Mouse (Mus musculus) kidney, postnatal 25 days (tissue): ENCODE measurements around the gene Rit1.
"Not testable (repeated sequence)": the region's sequence is repeated elsewhere in the genome, so short reads cannot be mapped to it uniquely, and the experiment has no call there.

Source experiments
- DNase-seq, 2 experiments: peaks; one replicate each; pipeline ENCODE4 v3.0.0; 2021; ENCODE audit warnings: mixed read lengths in 2 of 2

Rit1 gene

GRCm38 (mm10) chr3:88716399-88717197 is at the start of gene Rit1:
Gene Rit1 (plus strand): TSS chr3:88716838.
- DNase-seq = peak; percentile 92 to 93

DNA sequence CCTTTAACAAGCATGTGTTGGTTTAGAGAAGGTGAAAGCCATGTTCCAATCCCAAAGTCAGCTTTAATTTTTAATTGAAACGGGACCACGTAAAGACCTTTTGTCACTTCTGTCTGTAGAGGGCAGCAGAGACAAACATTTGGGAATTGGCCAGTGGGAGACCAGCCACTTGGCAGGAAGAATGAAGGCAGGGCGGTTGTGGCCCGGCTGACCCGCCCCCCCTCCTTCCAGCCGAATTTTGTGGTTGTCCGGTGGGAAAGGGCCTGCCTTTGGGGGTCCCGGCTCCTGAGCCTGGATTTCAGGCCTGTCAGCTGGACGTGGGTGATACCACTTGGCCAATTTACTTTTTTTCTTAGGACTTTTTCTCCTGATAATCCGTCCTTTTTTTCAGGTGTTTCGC is 39.2 kb upstream of the Rit1 start:
- peak; percentile 79 to 81 for DNase-seq

GRCm38 (mm10) chr3:88683814-88684213 is 32.8 kb upstream of the Rit1 start:
- no peak for DNase-seq

DNA sequence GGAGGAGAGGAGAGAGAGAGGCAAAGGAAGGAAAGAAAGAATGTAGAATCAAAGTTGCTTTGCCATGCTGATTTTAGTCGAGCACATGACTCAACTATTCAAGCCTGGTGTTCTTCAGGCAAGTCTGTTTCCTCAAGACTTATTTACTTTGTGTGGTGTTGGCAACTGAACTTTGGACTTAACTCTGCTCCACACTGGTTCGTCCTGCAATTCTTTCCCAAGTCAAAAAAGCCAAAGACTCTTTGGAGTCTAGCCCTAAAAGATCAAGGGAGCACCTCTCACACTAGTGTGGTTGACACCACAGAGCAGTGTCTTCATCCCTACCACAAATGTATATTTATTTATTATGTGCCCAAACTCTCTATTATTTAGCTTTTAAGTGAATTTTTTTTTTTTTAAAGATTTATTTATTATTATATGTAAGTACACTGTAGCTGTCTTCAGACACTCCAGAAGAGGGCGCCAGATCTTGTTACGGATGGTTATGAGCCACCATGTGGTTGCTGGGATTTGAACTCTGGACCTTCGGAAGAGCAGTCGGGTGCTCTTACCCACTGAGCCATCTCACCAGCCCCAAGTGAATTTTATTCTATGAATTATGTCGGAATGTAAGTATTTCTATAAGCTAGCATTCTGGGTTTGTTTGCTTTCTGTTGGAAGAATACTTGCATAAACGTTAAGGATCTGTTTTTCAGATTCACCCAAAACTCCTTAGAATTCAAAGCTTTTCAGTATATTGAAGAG is 32.2 kb upstream of the Rit1 start:
- peak in 1 of 2 experiments; percentile 6 for DNase-seq

- DNase-seq = peak; percentile 96 to 99
Measured at GRCm38 (mm10) chr3:88684980-88685941, 31.4 kb upstream of the Rit1 start, which contains the start of gene Khdc4. Gene Khdc4 (plus strand): TSS chr3:88685803.

DNA sequence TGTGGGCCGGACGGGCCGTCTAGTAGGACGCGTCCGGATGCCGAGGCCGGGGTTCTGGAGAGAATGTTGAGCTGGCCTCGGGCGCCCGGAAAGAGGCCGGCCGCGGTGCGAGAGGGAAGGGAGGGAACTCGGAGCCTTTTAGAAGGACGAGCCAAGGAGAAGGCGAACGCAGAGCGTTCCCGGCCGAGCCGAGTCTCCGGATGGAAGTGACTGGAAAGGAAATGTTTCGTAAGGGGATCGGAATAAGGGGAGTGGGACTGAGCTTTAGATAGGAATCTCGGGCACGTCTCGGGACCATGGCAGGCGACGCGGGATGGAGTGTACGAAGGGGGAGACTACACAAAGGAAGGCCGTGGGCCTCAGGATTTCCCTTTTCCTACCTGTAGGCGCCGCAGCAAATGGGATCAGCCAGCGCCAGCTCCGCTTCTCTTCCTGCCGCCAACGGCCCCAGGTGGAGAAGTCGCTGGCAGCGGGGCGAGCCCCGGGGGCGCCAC is 30.6 kb upstream of the Rit1 start:
- DNase-seq = peak; percentile 63 to 76

- no peak for DNase-seq
Measured at GRCm38 (mm10) chr3:88686734-88687611, 29.7 kb upstream of the Rit1 start.

GRCm38 (mm10) chr3:88689079-88689478 is 27.6 kb upstream of the Rit1 start:
- DNase-seq = no peak

- no peak for DNase-seq
Measured at GRCm38 (mm10) chr3:88695545-88695944, 21.1 kb upstream of the Rit1 start.

GRCm38 (mm10) chr3:88698051-88698450 is 18.6 kb upstream of the Rit1 start:
- DNase-seq = no peak

GRCm38 (mm10) chr3:88698834-88699233 is 17.8 kb upstream of the Rit1 start:
- no peak for DNase-seq

GRCm38 (mm10) chr3:88700247-88700646 is 16.4 kb upstream of the Rit1 start:
- no peak for DNase-seq

DNA sequence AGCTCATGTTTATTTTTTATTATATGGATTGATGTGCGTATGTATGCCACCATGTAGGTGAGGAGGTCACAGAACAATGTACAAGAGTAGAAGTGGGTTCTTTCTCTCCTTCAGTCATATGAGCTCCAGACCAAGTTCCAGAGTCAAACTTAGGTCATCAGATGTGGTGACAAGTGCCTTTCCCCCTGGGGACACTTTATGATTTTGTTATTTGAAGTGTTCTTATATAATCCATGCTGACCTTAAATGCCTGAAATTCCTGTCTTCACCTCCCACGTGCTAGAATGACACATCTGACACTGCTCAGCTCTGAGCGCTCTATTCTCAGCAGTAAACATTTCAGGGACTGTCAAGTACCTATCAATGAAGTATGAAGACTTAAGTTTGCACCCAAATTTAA is 15.4 kb upstream of the Rit1 start:
- DNase-seq = no peak

DNA sequence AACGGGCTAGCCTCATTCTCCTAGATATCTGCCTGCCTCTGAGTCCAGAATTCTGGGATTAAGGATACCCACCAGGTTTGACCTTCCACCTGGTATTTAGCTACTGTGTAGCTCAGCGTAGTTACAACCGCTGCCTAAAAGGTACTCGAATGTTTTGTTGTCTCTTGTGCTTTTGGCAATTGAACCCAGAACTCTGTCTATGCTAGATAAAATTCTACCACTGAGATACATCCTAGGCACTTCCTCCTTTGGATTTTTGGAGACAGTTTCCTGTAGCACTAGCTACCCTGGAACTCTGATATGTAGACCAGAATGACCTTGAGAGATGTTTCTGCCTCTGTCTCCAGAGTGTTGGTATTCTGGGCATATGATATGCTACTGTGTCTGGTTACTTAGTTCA is 2.9 kb upstream of the Rit1 start:
- no peak for DNase-seq

- DNase-seq = no peak
Measured at GRCm38 (mm10) chr3:88714725-88715124, 1.9 kb upstream of the Rit1 start.

- not testable (repeated sequence) for DNase-seq
Measured at GRCm38 (mm10) chr3:88715716-88716115, 922 bp upstream of the Rit1 start.

- peak; percentile 23 to 56 for DNase-seq
Measured at GRCm38 (mm10) chr3:88717198-88717798, 660 bp downstream of the Rit1 start.

GRCm38 (mm10) chr3:88717831-88718230 is 1.2 kb downstream of the Rit1 start:
- DNase-seq = no peak

DNA sequence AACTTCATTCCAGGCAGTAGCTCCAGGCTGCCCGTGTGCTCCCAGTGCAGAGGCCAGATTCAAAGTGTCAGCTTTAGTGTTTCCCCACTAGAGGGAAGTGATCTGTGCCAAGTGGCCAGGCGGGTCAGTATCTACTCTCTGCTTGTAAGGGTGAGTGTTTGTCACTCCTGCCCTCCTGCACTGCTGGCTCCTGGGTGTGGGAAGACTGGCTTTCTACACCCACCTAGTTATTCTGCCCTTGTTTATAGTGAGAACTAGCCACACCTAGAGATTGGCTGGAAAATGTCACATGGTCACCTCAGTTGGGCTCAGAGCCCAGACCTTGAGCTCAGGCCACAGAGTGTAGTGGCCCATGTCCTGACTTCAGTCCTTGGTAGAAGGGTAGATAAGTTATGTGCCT is 2.5 kb downstream of the Rit1 start:
- peak; percentile 73 to 86 for DNase-seq

- DNase-seq = no peak
Measured at GRCm38 (mm10) chr3:88736556-88736955, 19.9 kb downstream of the Rit1 start.

DNA sequence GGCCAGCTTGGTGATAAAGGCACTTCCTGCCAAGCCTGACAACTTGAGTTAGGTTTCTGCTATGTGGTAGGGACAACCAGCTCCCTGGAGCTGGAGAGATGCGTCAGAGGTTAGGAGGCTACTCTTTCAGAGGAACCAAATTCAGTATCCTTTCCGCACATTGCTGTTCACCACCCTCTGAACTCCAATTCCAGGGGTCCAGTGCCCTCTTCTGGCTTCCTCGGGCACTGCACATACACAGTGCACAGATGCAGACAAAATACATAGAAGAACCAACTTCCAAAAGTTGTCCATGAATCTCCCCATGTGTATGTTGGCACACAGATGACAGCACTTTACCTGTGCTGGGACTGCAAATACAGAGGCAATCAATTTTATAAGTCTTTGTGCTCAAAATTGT is 22.0 kb downstream of the Rit1 start:
- peak; percentile 64 to 82 for DNase-seq
